Comparison of ENCODE assay signal across 8 mouse cellular contexts in genomic region chr14:19858808-19859776, GRCm38 (mm10). TPM values are rescaled to one million over a fixed set of nuclear protein-coding genes. Genes with fewer than 3 reads are reported as not detected.
DNase-seq lines count a peak whose midpoint lies in the region; ATAC-seq and TF ChIP-seq lines count a peak whose summit lies in the region.
"Had no signal": no experiment of that assay in that cellular context is flagged by ENCODE, and none has a peak within 500 bp of the region (broad histone marks: within the 10 kb centered on the region; RNA-seq: fewer than 3 reads in every experiment).

No protein-coding gene starts in this region.

- no peak overlapping the region for H3K4me3 ChIP-seq in limb, embryonic 14.5 days (replicated peaks; ENCODE audit: low read length)
- no peak overlapping the region for H3K4me3 ChIP-seq in limb, embryonic 10.5 days
- H3K4me3 ChIP-seq: embryonic facial prominence, embryonic 15.5 days had no signal

- DNase-seq in limb, embryonic 14.5 days (ENCODE audit: low spot score) = peak; percentile 59
- no peak for DNase-seq in limb, embryonic 10.5 days (ENCODE audit: low spot score)
- DNase-seq in R1 (ENCODE audit: low read depth, low spot score) = peak; percentile 46
- peak; percentile 53 to 65 for DNase-seq in cerebellum, postnatal 25 days
- peak; percentile 25 to 42 for DNase-seq in layer of hippocampus, postnatal 36 days
- no peak for DNase-seq in thymus, adult 18-20 months

- H3K9ac ChIP-seq in limb, embryonic 14.5 days (ENCODE audit: low read depth, low read length, severe bottlenecking) = no peak overlapping the region
- H3K9ac ChIP-seq: embryonic facial prominence, embryonic 15.5 days had no signal

- no peaks in the 10 kb centered on the region for H3K9me3 ChIP-seq in limb, embryonic 14.5 days (ENCODE audit: control insufficient read depth, low read length)
- no peaks in the 10 kb centered on the region for H3K9me3 ChIP-seq in limb, embryonic 10.5 days (replicated peaks)
- H3K9me3 ChIP-seq: embryonic facial prominence, embryonic 15.5 days had no signal

- no peak overlapping the region for H3K4me2 ChIP-seq in limb, embryonic 14.5 days (replicated peaks; ENCODE audit: low read depth, low read length, severe bottlenecking)
- H3K4me2 ChIP-seq: embryonic facial prominence, embryonic 15.5 days had no signal

- H3K27ac ChIP-seq in limb, embryonic 14.5 days (replicated peaks; ENCODE audit: low read depth, low read length) = no peak overlapping the region
- H3K27ac ChIP-seq in limb, embryonic 10.5 days = no peak overlapping the region
- H3K27ac ChIP-seq: embryonic facial prominence, embryonic 15.5 days had no signal

- WGBS in limb, embryonic 14.5 days = 41% methylated on average over 8 of the region's 8 CpGs
- WGBS in limb, embryonic 10.5 days = 59% methylated on average over 8 of the region's 8 CpGs

- TF ChIP-seq POLR2A in limb, embryonic 14.5 days (IDR thresholded peaks at IDR 0.05; ENCODE audit: borderline replicate concordance, extremely low read depth, insufficient read depth, insufficient read length) = no peak

- H3K27me3 ChIP-seq in limb, embryonic 14.5 days (ENCODE audit: control insufficient read depth, insufficient read depth, low read length) = no peaks in the 10 kb centered on the region
- no peaks in the 10 kb centered on the region for H3K27me3 ChIP-seq in limb, embryonic 10.5 days (ENCODE audit: low read depth, poor library complexity, severe bottlenecking)
- H3K27me3 ChIP-seq: embryonic facial prominence, embryonic 15.5 days had no signal

- H3K36me3 ChIP-seq in limb, embryonic 14.5 days (ENCODE audit: control insufficient read depth, insufficient read depth, low read length) = no peaks in the 10 kb centered on the region
- H3K36me3 ChIP-seq in limb, embryonic 10.5 days = no peaks in the 10 kb centered on the region
- H3K36me3 ChIP-seq: embryonic facial prominence, embryonic 15.5 days had no signal

- H3K4me1 ChIP-seq in limb, embryonic 14.5 days (ENCODE audit: control insufficient read depth, insufficient read depth, low read length) = no peaks in the 10 kb centered on the region
- H3K4me1 ChIP-seq in limb, embryonic 10.5 days = no peaks in the 10 kb centered on the region
- H3K4me1 ChIP-seq: embryonic facial prominence, embryonic 15.5 days had no signal

- no peak for ATAC-seq in limb, embryonic 14.5 days (ENCODE audit: low FRiP score, low read depth)
- ATAC-seq in monocyte, adult 5-6 weeks (replicated peaks; ENCODE audit: insufficient number of reproducible peaks, low FRiP score, low TSS enrichment, poor library complexity, severe bottlenecking) = no peak

RNA-seq across cellular contexts. Expression of gene Rtraf, which starts 35.5 kb away (rescaled TPM):
- polyA plus RNA-seq in limb, embryonic 14.5 days (2012; rRNA removed) = 92.2 and 131 TPM in 2 replicates
- polyA plus RNA-seq in limb, embryonic 14.5 days (2014; fragmentation: Nextera tagmentation; extraction: Ambion mirVana) = 239 and 254 TPM in 2 replicates
- polyA plus RNA-seq in limb, embryonic 10.5 days (2016; fragmentation: Nextera tagmentation; extraction: Ambion mirVana) = 228 and 232 TPM in 2 replicates
- total RNA-seq in layer of hippocampus, postnatal 36 days (2021) = 10 to 100 TPM; 54.6 to 55.1 TPM
- 88.9 to 123 TPM (median 101 TPM) in 3 replicates for total RNA-seq in monocyte, adult 5-6 weeks (2017)

Comparison
In these comparisons a context has a peak if more than half of its experiments do, and no peak if none do; other contexts are left out.
1. DNase-seq: peak in limb, embryonic 14.5 days (single experiment), R1 (single experiment), cerebellum, postnatal 25 days (2 of 2) and layer of hippocampus, postnatal 36 days (2 of 2); none in limb, embryonic 10.5 days (single experiment) and thymus, adult 18-20 months (0 of 2).